Mouse (Mus musculus) stomach, embryonic 15.5 days (tissue): ENCODE measurements at regions not wholly inside any gene's neighbourhood (a gene's known extent, or its start where the extent isn't known, plus 50 kb on each side); places are given as distances from the start of the nearest gene placed in this dataset.
A peak's percentile ranks its signal among the peaks of the same experiment; 100 is the strongest.

Experiments
- ATAC-seq: fragments of 200-750 bp; cut with Nextera tagmentation; 2 replicates; pipeline ENCODE4 v1.8.0; 2017; ENCODE audit warnings: low read depth, moderate number of reproducible peaks, moderate TSS enrichment; ENCODE audit not compliant: insufficient read depth, low FRiP score
- H3K27ac ChIP-seq: fragments of 300-500 bp; sonication (generic); 2 replicates; pipeline ENCODE4 v1.5.1; 2015; ENCODE audit warnings: mild to moderate bottlenecking, inconsistent platforms
- H3K27me3 ChIP-seq: fragments of 300-500 bp; sonication (generic); replicated peaks from 2 replicates; pipeline ENCODE4 v1.6.1; 2015; ENCODE audit warnings: inconsistent platforms
- H3K36me3 ChIP-seq: fragments of 300-500 bp; sonication (generic); 2 replicates; pipeline ENCODE4 v1.6.1; 2015; ENCODE audit warnings: inconsistent platforms
- H3K4me1 ChIP-seq: fragments of 300-500 bp; sonication (generic); 2 replicates; pipeline ENCODE4 v1.6.1; 2015; ENCODE audit warnings: inconsistent platforms
- H3K4me2 ChIP-seq: fragments of 300-500 bp; sonication (generic); 2 replicates; pipeline ENCODE4 v1.6.1; 2015; ENCODE audit warnings: mild to moderate bottlenecking, inconsistent platforms
- H3K4me3 ChIP-seq: fragments of 300-500 bp; sonication (generic); replicated peaks from 2 replicates; pipeline ENCODE4 v1.5.1; 2015; ENCODE audit warnings: inconsistent platforms
- H3K9ac ChIP-seq: fragments of 300-500 bp; sonication (generic); 2 replicates; pipeline ENCODE4 v1.6.1; 2015; ENCODE audit warnings: inconsistent platforms
- H3K9me3 ChIP-seq: fragments of 300-500 bp; sonication (generic); 2 replicates; pipeline ENCODE4 v1.6.1; 2016; ENCODE audit warnings: inconsistent platforms
- whole genome bisulfite sequencing: fragments of 180-500 bp; shearing (Covaris S2); methylation state at CpG from one replicate; pipeline ENCODE4 v1.1.7; 2015; 5-methylcytosine and 5-hydroxymethylcytosine counted together

- Histone ChIP-seq H3K4me2 (no peak overlapping the region), H3K9ac (no peak overlapping the region), H3K9me3 (no peaks in the 10 kb centered on the region), H3K27ac (no peak overlapping the region), H3K27me3 (no peaks in the 10 kb centered on the region), H3K4me3 (no peak overlapping the region), H3K36me3 (no peaks in the 10 kb centered on the region), H3K4me1 (no peaks in the 10 kb centered on the region)
- ATAC-seq, result no peak
- 38% methylated on average over 3 of the region's 3 CpGs for WGBS
Observed at GRCm38 (mm10) chr1:69286374-69286773, 178.5 kb upstream of the Erbb4 start.

GRCm38 (mm10) chr1:69277428-69277827, 169.6 kb upstream of the Erbb4 start:
- Histone ChIP-seq H3K27me3 (no peaks in the 10 kb centered on the region), H3K4me1 (no peaks in the 10 kb centered on the region), H3K4me3 (no peak overlapping the region), H3K4me2 (no peak overlapping the region), H3K9me3 (no peaks in the 10 kb centered on the region), H3K36me3 (no peaks in the 10 kb centered on the region), H3K27ac (no peak overlapping the region), H3K9ac (no peak overlapping the region)
- WGBS, result 63% methylated on average over 4 of the region's 4 CpGs
- no peak for ATAC-seq

- Histone ChIP-seq H3K9ac (no peak overlapping the region), H3K27me3 (no peaks in the 10 kb centered on the region), H3K4me2 (no peak overlapping the region), H3K9me3 (no peaks in the 10 kb centered on the region), H3K27ac (no peak overlapping the region), H3K36me3 (no peaks in the 10 kb centered on the region), H3K4me3 (no peak overlapping the region), H3K4me1 (0 out of 2 replicates have a peak, but pooled peaks cover 2% of the 10 kb centered on the region)
- 52% methylated on average over 5 of the region's 5 CpGs for WGBS
- ATAC-seq, result no peak
Observed at GRCm38 (mm10) chr1:69247691-69248090, 139.8 kb upstream of the Erbb4 start.

- Histone ChIP-seq H3K4me2 (peak overlapping the region; percentile 52), H3K4me3 (peak overlapping the region; percentile 33; the same call in 1 of the 2 replicates), H3K9ac (no peak overlapping the region), H3K4me1 (no peaks in the 10 kb centered on the region), H3K36me3 (no peaks in the 10 kb centered on the region), H3K9me3 (no peaks in the 10 kb centered on the region), H3K27ac (no peak overlapping the region), H3K27me3 (no peaks in the 10 kb centered on the region)
- no peak for ATAC-seq
- WGBS, result 74% methylated on average over 3 of the region's 3 CpGs
Observed at GRCm38 (mm10) chr1:69242289-69242909, 134.5 kb upstream of the Erbb4 start.

GRCm38 (mm10) chr1:69241502-69242214, 133.8 kb upstream of the Erbb4 start:
- no peak overlapping the region for H3K27ac ChIP-seq
- no peak overlapping the region for H3K9ac ChIP-seq
- H3K9me3 ChIP-seq, result no peaks in the 10 kb centered on the region
- H3K36me3 ChIP-seq, result no peaks in the 10 kb centered on the region
- H3K4me2 ChIP-seq, result peak overlapping the region; percentile 52
- WGBS, result 13% methylated on average over 11 of the region's 11 CpGs
- H3K4me1 ChIP-seq, result no peaks in the 10 kb centered on the region
- H3K27me3 ChIP-seq, result no peaks in the 10 kb centered on the region
- peak overlapping the region; percentile 33 for H3K4me3 ChIP-seq
- ATAC-seq, result peak; percentile 50; the same call in 1 of the 2 replicates

GRCm38 (mm10) chr1:69227864-69228263, 120.0 kb upstream of the Erbb4 start:
- no peak for ATAC-seq
- Histone ChIP-seq H3K9me3 (no peaks in the 10 kb centered on the region), H3K27ac (no peak overlapping the region), H3K36me3 (no peaks in the 10 kb centered on the region), H3K9ac (no peak overlapping the region), H3K4me1 (no peaks in the 10 kb centered on the region), H3K4me3 (no peak overlapping the region), H3K4me2 (no peak overlapping the region), H3K27me3 (no peaks in the 10 kb centered on the region)

- Histone ChIP-seq H3K9me3 (no peaks in the 10 kb centered on the region), H3K27ac (no peak overlapping the region), H3K4me2 (no peak overlapping the region), H3K36me3 (no peaks in the 10 kb centered on the region), H3K9ac (no peak overlapping the region), H3K4me1 (no peaks in the 10 kb centered on the region), H3K4me3 (no peak overlapping the region), H3K27me3 (no peaks in the 10 kb centered on the region)
- ATAC-seq, result no peak
- 90% methylated on average over 1 of the region's 1 CpGs for WGBS
Observed at GRCm38 (mm10) chr1:69212896-69213500, 105.1 kb upstream of the Erbb4 start.

GRCm38 (mm10) chr1:69202745-69203144, 94.9 kb upstream of the Erbb4 start:
- H3K4me3 ChIP-seq, result no peak overlapping the region
- H3K9me3 ChIP-seq, result no peaks in the 10 kb centered on the region
- H3K4me1 ChIP-seq, result no peaks in the 10 kb centered on the region
- H3K27me3 ChIP-seq, result no peaks in the 10 kb centered on the region
- H3K4me2 ChIP-seq, result no peak overlapping the region
- WGBS, result 64% methylated on average over 2 of the region's 2 CpGs
- no peak overlapping the region for H3K27ac ChIP-seq
- no peak for ATAC-seq
- H3K9ac ChIP-seq, result no peak overlapping the region
- no peaks in the 10 kb centered on the region for H3K36me3 ChIP-seq

GRCm38 (mm10) chr1:69165202-69165601, 57.3 kb upstream of the Erbb4 start:
- H3K9ac ChIP-seq, result no peak overlapping the region
- no peak for ATAC-seq
- H3K4me1 ChIP-seq, result no peaks in the 10 kb centered on the region
- no peaks in the 10 kb centered on the region for H3K36me3 ChIP-seq
- H3K27me3 ChIP-seq, result no peaks in the 10 kb centered on the region
- no peak overlapping the region for H3K4me3 ChIP-seq
- H3K9me3 ChIP-seq, result no peaks in the 10 kb centered on the region
- 42% methylated on average over 5 of the region's 5 CpGs for WGBS
- H3K4me2 ChIP-seq, result no peak overlapping the region
- no peak overlapping the region for H3K27ac ChIP-seq
